Mouse (Mus musculus) brain, embryonic 18.5 days (tissue): ENCODE data around the gene Cep57l1.

Experiments
- DNase-seq: peaks from one replicate; pipeline ENCODE4 v3.0.0-alpha.2; 2012; ENCODE audit warnings: low read depth, low spot score

Gene Cep57l1

DNA sequence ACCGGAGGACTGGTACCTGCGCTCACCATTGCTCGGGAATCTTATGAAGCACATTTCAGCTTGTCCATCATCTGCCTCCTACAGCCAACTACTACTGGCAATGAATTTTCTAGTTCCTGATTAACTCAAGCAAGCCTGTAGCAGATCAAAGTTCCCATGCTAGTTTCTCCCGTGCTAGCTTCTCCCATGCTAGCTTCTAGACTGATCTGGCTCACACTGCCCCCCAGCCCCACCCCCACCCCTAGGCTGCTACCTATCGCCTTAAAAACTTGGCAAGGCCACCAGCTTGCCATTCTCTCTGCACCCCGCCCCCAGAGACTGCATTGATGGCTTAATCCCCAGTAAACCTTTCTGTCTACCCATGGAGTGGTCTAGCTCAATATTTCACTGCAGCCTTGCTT, 133.0 kb downstream of the Cep57l1 start:
- DNase-seq: no peak

DNA sequence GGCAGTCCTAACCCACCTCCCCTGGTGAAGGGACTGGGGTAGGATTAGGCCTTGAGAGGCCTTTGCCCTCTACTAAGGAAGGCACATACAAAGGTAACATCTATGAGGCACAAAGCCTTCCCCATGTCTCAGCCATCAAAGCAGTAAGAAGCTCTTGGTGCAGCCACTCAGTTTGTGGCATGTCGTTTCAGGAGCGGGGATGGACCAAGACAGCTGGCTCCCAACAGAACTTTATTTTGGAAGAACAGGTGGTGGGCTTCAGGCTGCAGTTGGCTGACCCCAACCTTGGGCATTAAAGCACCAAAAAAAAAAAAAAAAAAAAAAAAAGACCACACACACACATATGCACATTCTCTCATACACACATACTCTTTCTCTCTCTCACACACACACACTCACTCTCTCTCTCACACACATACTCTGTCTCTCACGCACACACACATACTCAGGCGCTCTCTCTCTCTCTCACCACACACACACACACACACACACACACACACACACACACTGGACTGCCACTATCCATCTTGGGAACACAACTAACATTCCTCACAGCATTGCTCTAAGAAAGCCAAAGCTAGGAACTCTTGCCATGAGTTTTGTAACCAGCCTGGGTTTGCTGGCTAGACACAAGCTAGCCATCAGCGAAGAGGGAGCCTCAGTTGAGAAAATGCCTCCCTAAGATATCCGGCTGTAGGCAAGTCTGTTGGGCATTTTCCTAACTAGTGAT, 133.7 kb downstream of the Cep57l1 start:
- no peak for DNase-seq

DNA sequence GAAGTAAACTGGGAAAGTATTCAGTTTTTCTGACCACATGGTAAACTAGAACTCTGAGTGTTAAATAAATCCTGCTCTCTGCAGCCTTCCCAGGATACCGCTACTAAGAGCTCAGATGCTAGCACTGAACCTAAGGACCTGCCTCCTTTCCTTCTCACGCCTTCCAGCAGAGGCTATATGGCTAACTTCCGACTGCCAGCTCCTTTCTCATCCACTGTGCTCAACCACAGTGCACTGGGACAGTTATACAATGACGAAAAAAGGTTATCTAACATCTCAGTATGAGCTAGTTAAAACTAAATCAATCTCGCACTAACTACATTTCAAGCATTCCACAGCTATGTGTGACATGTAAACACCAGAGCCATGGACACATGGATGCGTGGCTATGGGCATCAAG, 134.4 kb downstream of the Cep57l1 start:
- DNase-seq: no peak

DNA sequence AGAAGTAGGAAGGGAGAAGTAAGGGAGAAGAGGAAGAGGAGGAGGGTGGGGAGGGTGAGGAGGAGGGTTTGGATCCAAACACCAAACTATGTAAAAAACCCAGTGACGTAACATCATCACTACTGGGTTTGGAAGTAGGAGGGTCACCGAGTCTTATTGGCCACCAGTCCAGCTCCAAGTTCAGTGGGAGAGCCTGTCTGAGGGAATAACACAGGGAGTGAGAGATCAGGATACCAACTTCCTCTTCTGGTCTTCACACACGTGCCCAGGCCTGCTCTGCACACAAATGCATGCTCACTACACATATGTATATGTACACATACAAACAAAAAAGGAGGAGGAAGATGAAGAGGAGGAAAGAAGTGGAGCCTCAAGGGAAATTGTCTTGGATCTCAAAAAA, 135.3 kb downstream of the Cep57l1 start:
- DNase-seq: no peak

DNA sequence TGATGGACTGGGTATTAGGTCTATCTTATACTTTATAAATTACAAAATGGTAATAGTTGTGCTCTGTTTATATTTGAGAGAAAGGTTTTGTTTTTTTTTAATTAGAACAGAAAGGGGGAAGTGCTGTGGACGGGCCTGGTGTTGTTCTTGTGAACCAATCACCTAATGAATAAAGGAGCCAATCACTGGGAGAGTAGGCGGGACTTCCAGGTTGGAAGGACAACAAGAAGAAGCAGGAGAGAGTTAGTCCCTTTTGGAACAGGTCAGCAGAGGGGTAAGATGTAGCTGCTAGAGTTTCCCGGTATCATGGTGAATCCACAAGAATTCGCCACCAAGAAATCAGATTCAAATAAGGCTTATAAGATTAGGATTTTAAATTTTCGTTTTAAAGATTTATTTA, 139.5 kb downstream of the Cep57l1 start:
- no peak for DNase-seq
